Mouse (Mus musculus) ES-E14 (cell line): ENCODE data around the gene Rpl9-ps6. TPM values are rescaled to one million over a fixed set of nuclear protein-coding genes. Genes with fewer than 3 reads are reported as not detected.

Experiments
- DNase-seq: peaks from one replicate; pipeline ENCODE4 v3.0.0-alpha.2; 2013; ENCODE audit warnings: low read depth, low spot score
- H3K27ac ChIP-seq: 2 replicates; pipeline ENCODE4 v1.5.1; 2012; ENCODE audit warnings: low read depth, mild to moderate bottlenecking, low read length, moderate library complexity, mixed read lengths; ENCODE audit not compliant: poor library complexity, insufficient read depth, severe bottlenecking
- H3K36me3 ChIP-seq: 2 replicates; pipeline ENCODE4 v1.6.1; 2012; ENCODE audit warnings: mild to moderate bottlenecking, low read length, moderate library complexity, mixed read lengths; ENCODE audit not compliant: control insufficient read depth, poor library complexity, insufficient read depth, severe bottlenecking
- H3K4me1 ChIP-seq, 2 experiments: fragments of 150-350 bp in 1 of 2; sonication (generic) in 1 of 2; 2 replicates each; pipeline ENCODE4 v1.6.1; 2012; ENCODE audit warnings: low read length in 2 of 2, mild to moderate bottlenecking in 1 of 2, mixed read lengths in 1 of 2; ENCODE audit not compliant: control insufficient read depth in 2 of 2, insufficient read depth in 2 of 2, poor library complexity in 1 of 2
- H3K4me3 ChIP-seq, 2 experiments: fragments of 150-350 bp in 1 of 2; sonication (generic) in 1 of 2; 2 replicates each; pipeline ENCODE4 v1.5.1; 2012; ENCODE audit warnings: low read length in 2 of 2, low read depth in 1 of 2, mild to moderate bottlenecking in 1 of 2, mixed read lengths in 1 of 2; ENCODE audit not compliant: insufficient read depth in 1 of 2, poor library complexity in 1 of 2, severe bottlenecking in 1 of 2
- H3K9ac ChIP-seq: 2 replicates; pipeline ENCODE4 v1.6.1; 2012; ENCODE audit warnings: low read depth, mild to moderate bottlenecking, low read length, mixed read lengths; ENCODE audit not compliant: poor library complexity, insufficient read depth, severe bottlenecking
- H3K9me3 ChIP-seq: fragments of 150-350 bp; sonication (generic); 2 replicates; pipeline ENCODE4 v1.6.1; 2012; ENCODE audit warnings: low read depth, mild to moderate bottlenecking, low read length; ENCODE audit not compliant: control insufficient read depth, insufficient read depth
- CHD2 ChIP-seq: IDR thresholded peaks from 2 replicates; pipeline ENCODE4 v1.6.1; 2014; ENCODE audit warnings: mild to moderate bottlenecking, low read depth, low read length, inconsistent platforms
- HCFC1 ChIP-seq: IDR thresholded peaks from 2 replicates; pipeline ENCODE4 v1.6.1; 2012; ENCODE audit warnings: low read length, inconsistent platforms, borderline replicate concordance; ENCODE audit not compliant: insufficient read depth
- MAFK ChIP-seq: IDR thresholded peaks from 2 replicates; pipeline ENCODE4 v1.6.1; 2014; ENCODE audit warnings: mild to moderate bottlenecking, low read depth, low read length, inconsistent platforms; ENCODE audit not compliant: insufficient read depth
- ZC3H11A ChIP-seq: IDR thresholded peaks from 2 replicates; pipeline ENCODE4 v1.6.1; 2012; ENCODE audit warnings: low read depth, mild to moderate bottlenecking, inconsistent platforms, low read length, borderline replicate concordance
- ZNF384 ChIP-seq: IDR thresholded peaks from 2 replicates; pipeline ENCODE4 v1.6.1; 2012; ENCODE audit warnings: low read depth, low read length, inconsistent platforms
- in situ Hi-C, 2 experiments: fragments of 600-800 bp; cut with MboI; formaldehyde crosslinking; loops; one replicate each; pipeline ENCODE4 v1.15.1; 2025; ENCODE audit warnings: low sequenced_read_pairs in 2 of 2, inconsistent platforms in 1 of 2; ENCODE audit not compliant: unreplicated experiment in 2 of 2
- total RNA-seq: library from RNA; depleted of rRNA; stranded (reverse); fragments of 300-350 nt; gene quantifications from 2 replicates; pipeline ENCODE4 v1.2.3, GENCODE M21; 2012

Gene Rpl9-ps6
- total RNA-seq, 1 experiment, result 160 TPM

- Histone ChIP-seq H3K9ac (peak within 1 kb of the TSS; percentile 94), H3K27ac (no peak within 1 kb of the TSS), H3K9me3 (no peaks in the 10 kb centered on the region), H3K4me1 (peaks cover 0 to 1% of the 10 kb centered on the region in 2 experiments; a peak in 1 of 4 replicates), H3K36me3 (no peaks in the 10 kb centered on the region), H3K4me3 (peak within 1 kb of the TSS; percentile 84 to 90)
- DNase-seq, result peak; percentile 59
- TF ChIP-seq MAFK, result no peak
- no peak for TF ChIP-seq HCFC1
- TF ChIP-seq ZC3H11A, result no peak
- TF ChIP-seq CHD2, result no peak
- no peak for TF ChIP-seq ZNF384
- in situ Hi-C loops, result no loop called here
Measured at GRCm38 (mm10) chr19:32485681-32486105, 19.3 kb upstream of the Rpl9-ps6 start, which contains the start of gene Minpp1. Minpp1 (plus strand) TSS chr19:32485769.

GRCm38 (mm10) chr19:32484941-32485660, 18.7 kb upstream of the Rpl9-ps6 start:
- in situ Hi-C loops, result no loop called here
- DNase-seq, result peak; percentile 24
- Histone ChIP-seq H3K4me3 (peak overlapping the region; percentile 84 to 90), H3K36me3 (no peaks in the 10 kb centered on the region), H3K27ac (no peak overlapping the region), H3K9me3 (no peaks in the 10 kb centered on the region), H3K9ac (peak overlapping the region; percentile 94), H3K4me1 (peaks cover 0 to 1% of the 10 kb centered on the region in 2 experiments; a peak in 1 of 4 replicates)
- no peak for TF ChIP-seq ZNF384
- TF ChIP-seq HCFC1, result no peak

GRCm38 (mm10) chr19:32481511-32481910, 15.1 kb upstream of the Rpl9-ps6 start:
- TF ChIP-seq CHD2 (no peak), ZNF384 (no peak), HCFC1 (no peak), ZC3H11A (no peak)
- DNase-seq, result no peak
- Histone ChIP-seq H3K27ac (no peak overlapping the region), H3K9me3 (no peaks in the 10 kb centered on the region), H3K4me1 (no peaks in the 10 kb centered on the region; a peak in 1 of 4 replicates), H3K36me3 (no peaks in the 10 kb centered on the region), H3K9ac (no peak overlapping the region), H3K4me3 (no peak overlapping the region)
- in situ Hi-C loops, result no loop called here

DNA sequence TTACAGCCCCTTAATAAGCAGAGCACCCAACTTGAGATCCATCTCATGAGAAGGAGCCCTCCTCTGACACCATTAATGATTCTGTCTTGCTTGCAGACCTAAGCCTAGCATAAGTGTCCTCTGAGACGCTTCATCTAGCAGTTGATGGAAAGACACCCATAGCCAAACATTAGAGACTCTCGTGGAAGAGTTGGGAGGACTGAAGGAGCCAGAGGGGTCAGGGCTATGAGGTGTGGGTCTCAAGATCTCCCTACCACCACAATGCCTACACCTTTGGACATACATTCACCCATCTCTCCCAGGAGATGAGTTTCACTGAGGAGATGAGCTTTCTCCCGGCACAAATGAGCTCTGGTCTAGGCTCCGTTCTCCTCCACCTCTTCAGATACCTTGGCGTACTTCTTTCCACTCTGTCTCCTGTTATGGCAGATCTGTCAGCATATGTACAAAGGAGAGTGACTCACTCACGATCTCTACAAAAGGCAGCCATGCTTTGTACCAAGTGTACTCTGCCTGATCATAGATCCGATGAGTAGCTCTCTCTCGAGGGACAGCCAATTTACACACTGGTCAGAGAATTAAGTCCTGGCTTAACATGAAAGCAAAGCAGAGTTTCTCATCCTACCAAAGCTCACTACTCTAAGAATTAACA, 14.5 kb upstream of the Rpl9-ps6 start:
- Histone ChIP-seq H3K4me1 (no peaks in the 10 kb centered on the region; a peak in 1 of 4 replicates), H3K27ac (no peak overlapping the region), H3K9ac (no peak overlapping the region), H3K4me3 (no peak overlapping the region), H3K36me3 (no peaks in the 10 kb centered on the region), H3K9me3 (no peaks in the 10 kb centered on the region)
- no peak for DNase-seq
- in situ Hi-C loops, result no loop called here
- no peak for TF ChIP-seq MAFK
- no peak for TF ChIP-seq HCFC1
- no peak for TF ChIP-seq ZNF384
- TF ChIP-seq CHD2, result no peak
- TF ChIP-seq ZC3H11A, result no peak

DNA sequence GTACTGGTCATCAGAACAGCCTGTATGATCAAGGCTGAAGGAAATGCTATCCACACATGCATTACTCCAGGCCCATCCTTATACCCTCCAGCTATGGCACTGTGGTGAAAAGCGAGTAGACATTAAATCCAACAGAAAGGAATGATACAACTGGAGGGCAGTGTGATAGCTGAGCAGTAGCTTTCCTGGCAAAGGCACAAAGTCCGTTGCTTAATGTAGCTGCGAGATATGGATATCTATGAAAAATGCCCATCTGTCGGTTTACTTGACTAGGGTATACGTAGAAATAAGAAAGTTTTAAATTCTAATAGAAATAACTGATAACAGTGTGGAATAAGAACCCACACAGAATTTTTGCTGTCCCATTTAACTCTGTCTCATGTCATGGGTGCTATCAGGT, 13.9 kb upstream of the Rpl9-ps6 start:
- no peaks in the 10 kb centered on the region; a peak in 1 of 4 replicates for H3K4me1 ChIP-seq
- TF ChIP-seq CHD2, result no peak
- no peak for TF ChIP-seq ZNF384
- no peak for TF ChIP-seq HCFC1
- no peak for TF ChIP-seq ZC3H11A
- no peak for TF ChIP-seq MAFK
- H3K9me3 ChIP-seq, result no peaks in the 10 kb centered on the region
- in situ Hi-C loops, result no loop called here
- no peaks in the 10 kb centered on the region for H3K36me3 ChIP-seq
- no peak overlapping the region for H3K9ac ChIP-seq
- no peak for DNase-seq
- H3K4me3 ChIP-seq, result no peak overlapping the region
- no peak overlapping the region for H3K27ac ChIP-seq
